Mouse (Mus musculus): Measurements from ENCODE around the gene Gm26661. TPM values are rescaled to one million over a fixed set of nuclear protein-coding genes. Genes with fewer than 3 reads are reported as not detected.

The Gm26661 gene
- polyA plus RNA-seq (2017; shearing (Covaris generic)) = not detected

DNA sequence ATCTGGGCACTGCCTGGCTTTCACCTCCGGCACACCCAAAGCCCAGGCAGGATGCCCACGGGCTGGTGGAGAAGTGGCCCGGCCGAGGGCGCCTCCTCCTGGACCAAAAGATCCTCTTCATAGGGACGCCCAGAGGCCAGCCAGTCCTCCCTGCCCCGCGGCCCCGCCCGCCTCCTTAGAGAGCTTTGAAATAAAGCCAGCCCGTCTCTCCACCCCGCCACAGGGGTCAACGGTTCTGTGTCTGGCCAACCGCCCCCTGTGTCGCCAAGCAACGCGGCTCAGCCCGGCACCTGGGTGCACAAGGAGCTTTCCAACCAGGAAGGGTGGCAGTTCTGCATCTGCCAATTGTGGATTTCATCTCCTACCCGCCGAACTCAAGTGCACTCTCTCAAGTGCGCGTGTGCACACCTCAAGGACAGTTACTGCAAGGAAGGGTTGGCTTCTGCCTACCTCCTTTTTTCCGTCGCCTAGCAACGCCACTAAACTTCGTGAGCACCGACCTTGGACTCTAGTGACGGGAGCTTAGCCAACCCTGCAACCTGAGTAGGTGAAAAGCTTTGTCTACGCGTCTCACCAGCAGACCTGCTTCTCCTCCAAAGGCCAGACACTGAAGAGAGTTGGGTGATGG is at the start of gene Gm26661:
Gene Gm26661, plus strand, starts transcription at position 56 of the 628 bp plus-strand sequence.

DNA sequence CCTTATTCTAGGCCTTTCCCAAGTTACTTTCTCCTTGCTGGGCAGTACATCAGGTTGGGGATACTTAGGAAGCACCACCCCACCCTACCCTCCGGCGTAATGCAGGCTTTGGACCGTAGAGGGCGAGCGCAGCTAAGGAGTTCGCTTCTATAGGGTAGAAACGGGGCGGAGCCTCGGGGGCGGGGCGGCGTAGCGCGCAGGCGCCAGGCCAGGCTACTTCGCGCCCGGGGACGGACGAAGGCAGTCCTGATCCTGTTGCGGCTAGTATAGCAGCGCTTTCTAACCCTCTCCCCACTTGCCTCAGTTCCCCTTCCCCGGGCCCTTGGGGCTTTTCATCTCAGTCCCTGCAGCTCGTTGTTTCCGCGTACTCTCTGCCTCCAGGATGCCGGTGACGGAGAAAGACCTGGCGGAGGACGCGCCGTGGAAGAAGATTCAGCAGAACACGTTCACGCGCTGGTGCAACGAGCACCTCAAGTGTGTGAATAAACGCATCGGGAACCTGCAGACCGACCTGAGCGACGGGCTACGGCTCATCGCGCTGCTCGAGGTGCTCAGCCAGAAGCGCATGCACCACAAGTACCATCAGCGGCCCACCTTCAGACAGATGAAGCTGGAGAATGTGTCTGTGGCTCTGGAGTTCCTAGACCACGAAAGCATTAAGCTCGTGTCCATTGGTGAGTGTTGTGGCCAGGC is 26.5 kb downstream of the Gm26661 start, which contains the start of gene Flnb:
Gene Flnb, plus strand, starts transcription at position 188 of the 693 bp plus-strand sequence.

Other genes with a start within 250 kb of the Gm26661 start
- gene Gm3558, start 223.0 kb upstream of the Gm26661 start, polyA plus RNA-seq (2017; shearing (Covaris generic)) = 1 to 10 TPM in 1 of 2 experiments, not detected in 1; 4.6 TPM
- under 1 TPM in 1 of 2 experiments, not detected in 1; 0.25 TPM for gene Gm10338, start 196.0 kb upstream of the Gm26661 start, polyA plus RNA-seq (2017; shearing (Covaris generic))
- gene Gm10128, start 147.6 kb upstream of the Gm26661 start, polyA plus RNA-seq (2017; shearing (Covaris generic)) = not detected
- gene Flnb, start 26.4 kb downstream of the Gm26661 start, polyA plus RNA-seq (2017; shearing (Covaris generic)) = 10 to 100 TPM; 12.7 to 13.7 TPM
- not detected for gene Gm45521, start 165.7 kb downstream of the Gm26661 start, polyA plus RNA-seq (2017; shearing (Covaris generic))
- 1 to 10 TPM in 1 of 2 experiments, under 1 TPM in 1; 0.59 to 1.1 TPM for gene Dnase1l3, start 203.0 kb downstream of the Gm26661 start, polyA plus RNA-seq (2017; shearing (Covaris generic))
- 10 to 100 TPM; 26.4 to 37.5 TPM for gene Abhd6, start 211.3 kb downstream of the Gm26661 start, polyA plus RNA-seq (2017; shearing (Covaris generic))

Measured in inflammation-experienced regulatory T-cells (primary cell).